Mouse (Mus musculus) lung, postnatal 0 days (tissue): ENCODE results near the gene Hoxc6.

Experiments
- CTCF ChIP-seq: IDR thresholded peaks from 2 replicates; pipeline ENCODE4 v1.5.1; 2016; ENCODE audit warnings: antibody characterized with exemption, mild to moderate bottlenecking
- EP300 ChIP-seq: IDR thresholded peaks from 2 replicates; pipeline ENCODE4 v1.6.1; 2016; ENCODE audit warnings: antibody characterized with exemption, mild to moderate bottlenecking, control low read depth

DNA sequence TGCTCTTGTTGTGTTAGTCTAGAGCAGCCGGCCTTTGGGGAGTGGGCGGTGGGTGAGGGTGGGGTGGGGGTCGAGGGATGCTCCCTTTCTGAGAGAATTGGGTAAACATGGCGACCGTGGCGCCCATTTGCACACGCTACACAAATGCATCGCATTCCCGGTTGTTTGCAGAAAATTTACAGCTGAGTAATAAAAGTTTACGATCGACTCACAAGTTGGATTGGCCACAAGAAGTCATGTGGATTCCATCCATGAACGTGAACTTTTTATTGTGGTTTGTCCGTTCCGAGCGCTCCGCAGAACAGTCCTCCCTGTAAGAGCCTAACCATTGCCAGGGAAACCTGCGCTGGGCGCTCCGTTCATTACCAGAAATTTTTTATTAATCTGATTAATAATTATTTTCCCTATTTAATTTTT, at the start of gene Hoxc6:
- TF ChIP-seq CTCF: no peak
- no peak for TF ChIP-seq EP300
